Mouse (Mus musculus) stomach, embryonic 15.5 days (tissue): ENCODE data around the gene Xylb. TPM values are rescaled to one million over a fixed set of nuclear protein-coding genes. Genes with fewer than 3 reads are reported as not detected.
A peak's percentile ranks its signal among the peaks of the same experiment; 100 is the strongest.

Experiments
- ATAC-seq: fragments of 200-750 bp; cut with Nextera tagmentation; 2 replicates; pipeline ENCODE4 v1.8.0; 2017; ENCODE audit warnings: low read depth, moderate number of reproducible peaks, moderate TSS enrichment; ENCODE audit not compliant: insufficient read depth, low FRiP score
- H3K27ac ChIP-seq: fragments of 300-500 bp; sonication (generic); 2 replicates; pipeline ENCODE4 v1.5.1; 2015; ENCODE audit warnings: mild to moderate bottlenecking, inconsistent platforms
- H3K27me3 ChIP-seq: fragments of 300-500 bp; sonication (generic); replicated peaks from 2 replicates; pipeline ENCODE4 v1.6.1; 2015; ENCODE audit warnings: inconsistent platforms
- H3K36me3 ChIP-seq: fragments of 300-500 bp; sonication (generic); 2 replicates; pipeline ENCODE4 v1.6.1; 2015; ENCODE audit warnings: inconsistent platforms
- H3K4me1 ChIP-seq: fragments of 300-500 bp; sonication (generic); 2 replicates; pipeline ENCODE4 v1.6.1; 2015; ENCODE audit warnings: inconsistent platforms
- H3K4me2 ChIP-seq: fragments of 300-500 bp; sonication (generic); 2 replicates; pipeline ENCODE4 v1.6.1; 2015; ENCODE audit warnings: mild to moderate bottlenecking, inconsistent platforms
- H3K4me3 ChIP-seq: fragments of 300-500 bp; sonication (generic); replicated peaks from 2 replicates; pipeline ENCODE4 v1.5.1; 2015; ENCODE audit warnings: inconsistent platforms
- H3K9ac ChIP-seq: fragments of 300-500 bp; sonication (generic); 2 replicates; pipeline ENCODE4 v1.6.1; 2015; ENCODE audit warnings: inconsistent platforms
- H3K9me3 ChIP-seq: fragments of 300-500 bp; sonication (generic); 2 replicates; pipeline ENCODE4 v1.6.1; 2016; ENCODE audit warnings: inconsistent platforms
- WGBS: fragments of 180-500 bp; shearing (Covaris S2); methylation state at CpG from one replicate; pipeline ENCODE4 v1.1.7; 2015; 5-methylcytosine and 5-hydroxymethylcytosine counted together
- polyA plus RNA-seq: library from polyadenylated mRNA; unstranded; fragments of >200 nt; fragmentation: Nextera tagmentation; extraction: Ambion mirVana; gene quantifications from 2 replicates; pipeline ENCODE4 v1.2.1, GENCODE M21; 2015

Gene Xylb
- polyA plus RNA-seq, 1 experiment from 2014 or later: 6.0 TPM

DNA sequence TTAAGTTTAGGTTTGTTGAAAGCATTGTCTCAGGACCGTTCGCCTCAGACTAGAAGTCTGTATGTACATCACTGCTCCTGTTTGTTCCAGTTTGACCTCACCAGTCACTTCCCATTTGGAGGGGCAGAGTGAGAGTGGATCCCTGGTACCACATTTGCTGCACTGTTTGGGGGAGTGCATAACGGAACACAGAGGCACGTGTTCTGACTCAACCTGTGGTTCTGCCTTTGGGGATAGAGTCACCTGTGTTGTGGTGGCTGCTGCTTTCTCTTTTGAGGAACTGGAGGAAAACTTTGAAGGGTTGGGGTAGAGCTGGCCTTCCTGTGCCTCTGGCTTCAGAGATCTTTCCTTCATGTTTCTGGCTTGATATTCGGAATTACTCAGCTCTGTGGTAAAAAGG is 46.9 kb downstream of the Xylb start:
- Histone ChIP-seq H3K27ac (no peak overlapping the region), H3K36me3 (no peaks in the 10 kb centered on the region), H3K4me2 (peak overlapping the region; percentile 98), H3K9ac (no peak overlapping the region), H3K4me3 (peak overlapping the region; percentile 87; the same call in 1 of the 2 replicates), H3K9me3 (no peaks in the 10 kb centered on the region), H3K4me1 (peaks cover 23% of the 10 kb centered on the region), H3K27me3 (no peaks in the 10 kb centered on the region)
- 67% methylated on average over 5 of the region's 5 CpGs for WGBS
- no peak for ATAC-seq

DNA sequence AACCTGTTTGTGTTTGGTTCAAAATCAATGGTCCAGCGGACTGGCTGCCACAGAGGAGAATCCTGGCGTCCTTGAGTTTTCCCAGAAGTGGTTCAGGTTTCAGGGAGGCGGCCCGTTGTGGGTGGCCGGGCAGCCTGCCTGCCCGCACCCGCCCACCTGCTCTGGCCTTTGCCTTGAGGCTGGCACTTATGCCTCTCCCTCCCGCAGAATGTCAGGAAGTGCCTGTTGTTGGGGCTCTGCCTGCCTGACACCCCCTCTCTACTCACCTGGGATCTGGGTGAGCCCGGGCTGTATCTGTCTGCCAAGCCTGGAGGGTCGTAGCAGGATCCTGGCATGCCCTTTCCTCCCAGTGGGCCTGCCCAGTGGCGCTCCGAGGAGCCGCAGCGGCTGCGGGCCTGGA is 50.7 kb downstream of the Xylb start:
- Histone ChIP-seq H3K27ac (no peak overlapping the region), H3K9ac (no peak overlapping the region), H3K4me2 (no peak overlapping the region), H3K36me3 (peaks cover 8% of the 10 kb centered on the region), H3K4me3 (no peak overlapping the region), H3K27me3 (no peaks in the 10 kb centered on the region), H3K9me3 (no peaks in the 10 kb centered on the region), H3K4me1 (peaks cover 19% of the 10 kb centered on the region)
- 68% methylated on average over 15 of the region's 15 CpGs for WGBS
- no peak for ATAC-seq

DNA sequence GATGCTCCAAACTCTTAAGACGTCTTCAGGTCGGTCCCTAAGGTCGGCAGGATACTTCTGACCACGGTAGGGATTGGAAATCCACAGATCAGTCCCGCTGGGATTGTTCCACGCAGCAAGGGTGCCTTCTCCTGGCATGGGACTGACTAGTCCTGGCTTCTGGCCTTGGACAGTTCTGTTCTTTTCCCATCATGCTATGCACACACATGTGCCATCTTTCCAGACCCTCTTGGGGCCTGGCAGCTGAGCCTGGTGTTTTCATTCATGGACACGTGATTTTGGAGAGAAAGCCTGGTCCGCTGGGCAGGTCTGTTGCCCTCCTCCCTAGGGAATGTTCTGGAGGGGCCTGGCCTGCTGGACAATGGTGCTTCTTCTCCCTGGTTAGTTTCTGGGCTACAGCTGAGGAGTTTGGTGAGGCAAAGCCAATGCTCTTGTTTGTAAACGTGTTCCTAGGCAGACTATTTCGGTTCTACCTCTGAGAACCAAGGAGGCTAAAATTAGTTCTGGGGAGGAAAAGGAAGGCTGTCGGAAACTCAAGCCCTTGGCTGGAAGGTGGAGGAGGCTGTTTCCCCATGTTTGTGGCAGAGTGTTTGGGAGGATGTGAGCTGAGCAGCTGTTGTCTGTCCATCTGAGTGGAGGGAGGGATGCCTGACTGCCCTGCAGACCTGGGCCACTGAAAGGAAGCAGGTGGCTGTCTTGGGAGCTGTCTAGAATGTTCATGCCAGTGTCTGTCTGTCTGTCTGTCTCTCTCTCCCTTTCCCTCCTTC is 51.9 kb downstream of the Xylb start:
- WGBS: 64% methylated on average over 11 of the region's 11 CpGs
- ATAC-seq: no peak
- no peaks in the 10 kb centered on the region for H3K27me3 ChIP-seq
- peaks cover 12% of the 10 kb centered on the region for H3K36me3 ChIP-seq
- no peak overlapping the region for H3K4me3 ChIP-seq
- peaks cover 4% of the 10 kb centered on the region; the same call in 1 of the 2 replicates for H3K9me3 ChIP-seq
- H3K9ac ChIP-seq: no peak overlapping the region
- 0 out of 2 replicates have a peak overlapping the region, but pooled peaks have one; percentile 21 for H3K27ac ChIP-seq
- no peak overlapping the region for H3K4me2 ChIP-seq
- peaks cover 8% of the 10 kb centered on the region for H3K4me1 ChIP-seq

DNA sequence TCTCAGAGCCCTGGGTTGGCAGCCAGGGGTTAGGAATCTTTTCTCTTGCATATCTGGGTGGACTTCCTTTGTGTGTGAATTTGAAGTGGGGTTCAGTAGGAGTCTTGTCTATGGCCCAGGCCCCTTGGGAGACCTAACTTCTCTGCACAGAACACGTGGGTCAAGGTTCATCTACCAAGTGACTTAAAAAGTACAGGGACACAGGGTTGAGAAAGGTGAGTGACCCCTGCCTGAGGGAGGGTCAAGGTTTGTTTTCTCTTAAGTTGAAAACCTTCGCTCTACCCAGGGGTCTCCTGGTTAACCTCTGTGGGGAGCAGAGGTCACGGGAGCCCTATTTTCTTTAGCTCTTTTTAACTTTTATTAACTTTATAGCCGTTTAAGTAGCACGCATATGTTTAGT is 52.7 kb downstream of the Xylb start:
- no peak overlapping the region for H3K27ac ChIP-seq

DNA sequence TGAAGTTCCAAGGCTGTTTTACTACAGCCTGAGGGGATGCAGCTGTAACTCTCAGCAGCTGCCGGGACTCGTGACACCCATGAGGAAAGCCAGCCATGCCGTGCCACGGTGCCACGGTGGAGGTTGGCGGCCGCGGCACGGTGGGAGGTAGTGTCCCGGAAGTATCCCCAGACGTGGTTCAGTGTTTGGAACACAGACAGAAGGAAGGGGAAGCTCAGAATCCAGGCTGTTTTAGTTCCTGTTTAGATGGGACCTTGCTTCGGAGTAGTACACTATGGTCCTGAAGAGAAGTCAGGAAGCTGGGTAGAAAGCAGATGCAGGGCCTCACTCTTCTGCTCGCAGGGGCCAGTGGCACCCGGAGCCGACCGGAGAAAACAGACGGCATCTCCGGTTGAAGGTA is 60.8 kb downstream of the Xylb start:
- Histone ChIP-seq H3K36me3 (peaks cover 3% of the 10 kb centered on the region; the same call in 1 of the 2 replicates), H3K9me3 (peaks cover 4% of the 10 kb centered on the region; the same call in 1 of the 2 replicates), H3K4me1 (peaks cover 8% of the 10 kb centered on the region; the same call in 1 of the 2 replicates), H3K4me2 (peak overlapping the region; percentile 13; the same call in 1 of the 2 replicates), H3K27ac (0 out of 2 replicates have a peak overlapping the region, but pooled peaks have one; percentile 24), H3K9ac (no peak overlapping the region), H3K27me3 (no peaks in the 10 kb centered on the region), H3K4me3 (no peak overlapping the region)
- WGBS: 64% methylated on average over 18 of the region's 18 CpGs
- no peak for ATAC-seq

More for the DNA sequence above, 52.7 kb downstream of the Xylb start:
- Histone ChIP-seq H3K4me2 (no peak overlapping the region), H3K4me3 (no peak overlapping the region), H3K36me3 (peaks cover 12% of the 10 kb centered on the region), H3K4me1 (peaks cover 8% of the 10 kb centered on the region), H3K9ac (no peak overlapping the region), H3K27me3 (no peaks in the 10 kb centered on the region), H3K9me3 (peaks cover 4% of the 10 kb centered on the region; the same call in 1 of the 2 replicates)
- no peak for ATAC-seq
- WGBS: 79% methylated on average over 5 of the region's 5 CpGs

DNA sequence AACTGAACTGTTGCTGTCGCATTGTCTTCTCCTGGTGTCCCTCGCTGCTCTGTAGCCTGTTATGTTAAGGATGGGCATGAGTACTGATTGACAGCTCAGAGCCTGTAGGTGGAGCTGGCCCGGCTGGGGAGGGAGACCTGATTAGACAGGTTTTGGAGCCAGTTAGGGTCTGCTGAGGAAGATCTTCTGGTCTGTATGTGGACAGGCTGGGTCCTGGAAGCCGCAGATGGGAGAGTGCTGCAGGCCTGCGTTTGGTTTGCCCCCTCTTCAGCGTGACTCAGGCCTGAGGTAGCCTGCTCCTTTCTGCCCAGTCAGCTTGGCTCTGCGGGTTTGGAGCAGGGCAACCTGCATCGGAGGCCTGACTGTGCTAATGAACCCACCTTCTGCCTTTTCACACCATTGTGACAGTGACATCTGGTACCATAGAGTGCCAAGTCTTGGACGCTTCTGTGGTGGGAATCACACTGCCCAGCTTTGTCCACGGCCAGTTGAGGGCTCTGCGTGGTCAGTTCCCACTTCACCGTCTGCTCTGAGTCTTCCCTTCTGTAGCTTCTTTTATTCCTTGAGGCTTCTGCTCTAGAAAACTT is 62.8 kb downstream of the Xylb start:
- H3K4me1 ChIP-seq: peaks cover 17% of the 10 kb centered on the region
- H3K36me3 ChIP-seq: no peaks in the 10 kb centered on the region
- no peak overlapping the region for H3K9ac ChIP-seq
- H3K9me3 ChIP-seq: no peaks in the 10 kb centered on the region
- H3K4me2 ChIP-seq: no peak overlapping the region
- no peaks in the 10 kb centered on the region for H3K27me3 ChIP-seq
- no peak overlapping the region for H3K27ac ChIP-seq
- ATAC-seq: no peak
- H3K4me3 ChIP-seq: no peak overlapping the region
- WGBS: 81% methylated on average over 12 of the region's 12 CpGs

DNA sequence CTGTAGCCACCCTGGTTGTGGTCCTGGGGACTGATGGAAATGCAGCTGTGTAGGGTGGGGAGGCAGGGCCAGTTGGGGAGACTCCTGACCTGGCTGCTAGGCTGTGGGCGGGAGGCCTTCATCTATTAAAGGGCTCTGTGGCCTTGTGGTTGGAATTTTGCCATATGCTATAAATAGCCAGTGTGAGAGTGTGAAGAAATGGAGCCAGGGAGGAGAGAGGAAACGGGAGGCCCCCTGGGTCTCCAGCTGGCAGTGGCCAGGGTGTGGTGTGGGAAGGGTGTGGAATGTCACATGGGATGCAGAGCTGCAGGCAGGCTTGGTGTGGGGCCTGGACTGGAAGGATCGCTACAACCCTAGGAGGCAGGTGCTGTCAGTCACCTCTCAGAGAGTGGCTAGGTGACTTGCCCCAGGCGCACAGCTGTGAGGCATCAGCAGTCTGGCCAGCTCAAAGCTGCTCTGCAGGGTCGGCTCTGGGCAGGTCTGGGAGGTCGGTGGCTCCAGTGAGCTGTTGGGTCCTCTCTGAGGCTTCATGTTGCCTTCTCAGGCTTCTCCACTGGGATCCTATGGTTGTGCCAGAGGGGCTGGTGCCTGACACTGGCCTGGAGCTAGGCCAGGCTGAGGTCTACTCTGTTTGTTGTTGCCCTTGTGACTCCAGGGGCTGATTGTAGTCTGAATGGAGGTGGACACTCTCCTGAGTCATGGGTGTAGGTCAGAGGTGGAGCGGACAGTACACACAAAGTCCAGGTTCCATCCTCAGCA is 68.2 kb downstream of the Xylb start:
- Histone ChIP-seq H3K27me3 (no peaks in the 10 kb centered on the region), H3K4me1 (peaks cover 33% of the 10 kb centered on the region), H3K9ac (no peak overlapping the region), H3K36me3 (0 out of 2 replicates have a peak, but pooled peaks cover 3% of the 10 kb centered on the region), H3K27ac (peak overlapping the region; percentile 77), H3K9me3 (no peaks in the 10 kb centered on the region), H3K4me3 (no peak overlapping the region), H3K4me2 (peak overlapping the region; percentile 24)
- peak; percentile 89 for ATAC-seq
- 18% methylated on average over 7 of the region's 7 CpGs for WGBS

DNA sequence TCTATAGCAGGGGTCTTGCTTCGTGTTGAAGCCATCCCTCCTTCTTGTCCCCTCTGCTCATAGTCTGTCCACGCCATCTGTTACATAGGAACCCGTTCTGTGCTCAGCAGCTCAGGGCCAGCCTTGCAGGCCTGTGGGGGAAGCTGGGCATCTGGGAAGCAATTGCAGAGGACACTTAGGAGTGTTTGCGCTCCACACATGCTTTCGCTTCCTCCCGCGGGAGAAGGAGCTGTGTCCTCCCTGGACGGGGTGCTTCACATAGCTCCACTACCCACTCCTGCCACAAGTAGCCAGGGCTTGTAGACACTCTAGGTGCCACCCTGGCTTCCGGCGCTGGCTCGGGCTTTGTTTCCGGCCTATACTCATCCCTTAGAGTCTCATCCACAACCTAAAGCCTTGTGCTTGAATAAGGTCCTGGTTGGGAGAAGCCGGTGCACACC is 68.8 kb downstream of the Xylb start:
- no peaks in the 10 kb centered on the region for H3K9me3 ChIP-seq
- no peaks in the 10 kb centered on the region for H3K27me3 ChIP-seq
- ATAC-seq: no peak
- no peak overlapping the region for H3K4me2 ChIP-seq
- H3K9ac ChIP-seq: no peak overlapping the region
- H3K27ac ChIP-seq: peak overlapping the region; percentile 26; the same call in 1 of the 2 replicates
- 75% methylated on average over 13 of the region's 13 CpGs for WGBS
- H3K4me3 ChIP-seq: no peak overlapping the region
- 0 out of 2 replicates have a peak, but pooled peaks cover 3% of the 10 kb centered on the region for H3K36me3 ChIP-seq
- H3K4me1 ChIP-seq: peaks cover 33% of the 10 kb centered on the region

DNA sequence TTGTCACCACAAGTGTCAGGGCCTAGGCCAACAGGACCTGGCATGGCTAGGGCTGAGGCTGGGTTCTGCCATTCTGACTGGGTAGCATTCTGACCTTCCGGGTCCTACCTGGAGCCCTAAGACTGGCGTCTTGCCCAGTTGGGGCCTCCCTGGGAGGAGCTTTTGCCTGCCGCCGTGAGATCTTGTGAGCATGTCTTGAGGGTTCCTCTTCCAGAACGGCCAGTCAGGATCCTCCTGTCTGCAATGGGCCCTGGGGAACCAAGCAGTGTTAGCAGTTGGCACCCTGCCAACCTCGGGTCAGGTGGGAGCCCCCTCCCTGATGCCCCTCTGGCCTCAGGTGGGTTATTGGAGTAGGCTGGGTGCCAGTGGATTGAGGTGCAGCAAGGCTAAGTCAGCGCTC is 69.3 kb downstream of the Xylb start:
- ATAC-seq: no peak

DNA sequence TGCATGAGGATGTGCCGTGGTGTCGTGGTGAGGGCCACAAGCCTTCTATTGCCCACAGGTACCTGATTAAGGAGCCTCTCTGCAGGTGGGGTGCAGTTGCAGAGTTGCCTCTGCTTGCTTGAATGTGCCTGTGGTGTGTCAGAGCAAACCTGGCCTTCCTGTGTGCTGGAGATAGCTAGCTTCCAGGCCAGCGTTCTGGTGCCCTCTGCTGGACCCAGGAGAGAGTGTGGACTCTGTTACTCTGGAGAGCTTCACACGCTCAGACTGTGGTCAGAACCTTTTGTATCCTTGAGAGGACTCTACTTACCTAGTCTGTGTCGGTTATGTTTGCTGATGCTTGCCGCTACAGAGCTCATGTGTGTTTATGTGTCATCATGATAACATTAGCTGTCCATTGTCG is 73.1 kb downstream of the Xylb start:
- Histone ChIP-seq H3K4me3 (no peak overlapping the region), H3K4me1 (peaks cover 17% of the 10 kb centered on the region), H3K36me3 (peaks cover 18% of the 10 kb centered on the region), H3K27ac (no peak overlapping the region), H3K9me3 (no peaks in the 10 kb centered on the region), H3K9ac (no peak overlapping the region), H3K27me3 (no peaks in the 10 kb centered on the region), H3K4me2 (no peak overlapping the region)
- 35% methylated on average over 7 of the region's 7 CpGs for WGBS
- ATAC-seq: peak; percentile 48; the same call in 1 of the 2 replicates

More for the DNA sequence above, 69.3 kb downstream of the Xylb start:
- Histone ChIP-seq H3K36me3 (0 out of 2 replicates have a peak, but pooled peaks cover 3% of the 10 kb centered on the region), H3K9ac (no peak overlapping the region), H3K4me2 (no peak overlapping the region), H3K27ac (peak overlapping the region; percentile 26), H3K27me3 (no peaks in the 10 kb centered on the region), H3K9me3 (no peaks in the 10 kb centered on the region), H3K4me1 (peaks cover 33% of the 10 kb centered on the region), H3K4me3 (no peak overlapping the region)
- WGBS: 58% methylated on average over 7 of the region's 7 CpGs

DNA sequence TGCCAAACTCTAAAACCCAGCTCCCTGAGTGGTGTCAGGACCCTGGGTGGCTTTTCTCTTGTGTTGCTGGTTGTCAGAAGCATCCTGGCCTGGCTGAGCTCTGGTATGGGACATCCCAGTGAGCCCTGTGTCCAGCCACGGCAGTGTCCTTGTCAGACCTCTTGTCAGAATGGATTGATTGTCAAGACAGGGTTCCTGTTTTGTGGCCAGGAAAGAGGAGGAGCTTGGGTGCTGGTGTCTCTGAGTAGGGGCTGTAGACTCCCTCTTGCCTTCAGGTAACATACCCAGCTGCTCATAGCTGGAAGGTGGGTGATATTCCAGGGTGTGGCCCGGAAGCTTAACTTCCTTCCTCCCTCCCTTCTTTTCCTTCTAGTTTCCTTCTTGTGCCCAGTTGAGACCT is 78.7 kb downstream of the Xylb start:
- no peak overlapping the region for H3K4me2 ChIP-seq
- no peak overlapping the region for H3K4me3 ChIP-seq
- H3K36me3 ChIP-seq: peaks cover 16% of the 10 kb centered on the region
- no peaks in the 10 kb centered on the region for H3K9me3 ChIP-seq
- H3K4me1 ChIP-seq: no peaks in the 10 kb centered on the region
- no peak overlapping the region for H3K27ac ChIP-seq
- no peak overlapping the region for H3K9ac ChIP-seq
- 68% methylated on average over 2 of the region's 2 CpGs for WGBS
- no peaks in the 10 kb centered on the region for H3K27me3 ChIP-seq
- ATAC-seq: no peak
